Mouse (Mus musculus): Measurements from ENCODE around the gene Cfdp1. TPM values are rescaled to one million over a fixed set of nuclear protein-coding genes. Genes with fewer than 3 reads are reported as not detected.
"Not testable (repeated sequence)": the region's sequence is repeated elsewhere in the genome, so short reads cannot be mapped to it uniquely, and the experiment has no call there.

The Cfdp1 gene
- polyA plus RNA-seq, 1 experiment: 60.6 TPM

DNA sequence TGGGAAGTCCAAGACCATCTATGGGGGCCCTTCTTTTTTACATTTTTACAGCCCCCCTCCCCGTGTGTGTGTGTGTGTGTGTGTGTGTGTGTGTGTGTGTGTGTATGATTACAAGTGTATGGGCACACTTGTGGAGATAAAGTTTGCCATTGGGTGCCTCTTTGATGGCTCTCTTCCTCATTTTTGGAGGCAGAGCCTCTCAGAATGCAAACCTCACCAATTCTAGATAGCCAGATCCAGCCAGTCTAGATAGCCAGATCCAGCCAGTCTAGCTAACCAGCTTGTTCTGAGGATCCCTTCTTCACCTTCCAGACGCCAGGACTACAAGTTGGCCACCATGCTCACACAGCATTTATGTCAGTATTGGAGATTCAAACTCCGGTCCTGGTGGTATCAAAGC, 17.2 kb upstream of the Cfdp1 start:
- H3K4me1 ChIP-seq (ENCODE audit: control insufficient read depth, insufficient read depth, insufficient read length, low read length): peaks cover 3% of the 10 kb centered on the region
- H3K4me3 ChIP-seq (ENCODE audit: insufficient read depth, low read depth, low read length): no peak overlapping the region
- no peak overlapping the region for H3K27ac ChIP-seq (replicated peaks; ENCODE audit: low read depth, low read length)

DNA sequence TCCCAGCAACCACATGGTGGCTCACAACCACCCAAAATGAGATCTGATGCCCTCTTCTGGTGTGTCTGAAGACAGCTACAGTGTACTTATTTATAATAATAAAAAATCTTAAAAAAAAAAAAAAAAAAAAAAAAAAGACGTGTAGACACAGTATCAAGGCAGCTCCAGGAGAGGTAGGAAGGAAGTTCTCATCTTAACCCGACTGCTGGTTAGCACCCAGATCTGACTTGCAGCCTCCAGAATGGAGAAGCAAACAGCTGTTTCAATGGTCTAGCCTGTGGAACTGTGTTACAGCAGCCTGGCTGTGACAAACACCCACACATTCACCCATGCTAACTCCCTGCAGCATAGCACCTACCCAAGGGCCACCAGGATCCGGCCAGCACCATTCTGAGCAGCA, 16.3 kb upstream of the Cfdp1 start:
- H3K27ac ChIP-seq (replicated peaks; ENCODE audit: low read depth, low read length): no peak overlapping the region
- H3K4me3 ChIP-seq (ENCODE audit: insufficient read depth, low read depth, low read length): no peak overlapping the region
- peaks cover 3% of the 10 kb centered on the region for H3K4me1 ChIP-seq (ENCODE audit: control insufficient read depth, insufficient read depth, insufficient read length, low read length)

DNA sequence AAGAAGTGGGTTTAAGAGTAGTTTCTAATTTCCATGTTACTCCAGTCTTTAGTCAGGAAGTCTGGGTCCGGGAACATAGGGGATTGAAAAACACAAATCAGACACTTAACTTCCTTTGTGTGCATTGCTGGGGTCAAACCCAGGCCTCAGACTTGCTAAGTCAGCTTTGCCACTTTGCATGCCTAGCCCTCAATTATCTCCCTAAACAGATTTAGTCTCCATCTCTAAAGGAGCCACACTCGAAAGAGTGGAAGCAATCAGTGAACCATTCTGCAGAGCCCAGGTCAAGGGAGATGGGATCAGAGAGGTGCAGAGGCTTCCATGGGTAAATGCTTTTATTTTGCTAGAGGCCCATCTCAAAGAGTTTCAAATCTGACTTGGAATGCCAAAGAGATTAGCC, 14.6 kb upstream of the Cfdp1 start:
- peaks cover 3% of the 10 kb centered on the region for H3K4me1 ChIP-seq (ENCODE audit: control insufficient read depth, insufficient read depth, insufficient read length, low read length)
- H3K27ac ChIP-seq (replicated peaks; ENCODE audit: low read depth, low read length): no peak overlapping the region
- no peak overlapping the region for H3K4me3 ChIP-seq (ENCODE audit: insufficient read depth, low read depth, low read length)

DNA sequence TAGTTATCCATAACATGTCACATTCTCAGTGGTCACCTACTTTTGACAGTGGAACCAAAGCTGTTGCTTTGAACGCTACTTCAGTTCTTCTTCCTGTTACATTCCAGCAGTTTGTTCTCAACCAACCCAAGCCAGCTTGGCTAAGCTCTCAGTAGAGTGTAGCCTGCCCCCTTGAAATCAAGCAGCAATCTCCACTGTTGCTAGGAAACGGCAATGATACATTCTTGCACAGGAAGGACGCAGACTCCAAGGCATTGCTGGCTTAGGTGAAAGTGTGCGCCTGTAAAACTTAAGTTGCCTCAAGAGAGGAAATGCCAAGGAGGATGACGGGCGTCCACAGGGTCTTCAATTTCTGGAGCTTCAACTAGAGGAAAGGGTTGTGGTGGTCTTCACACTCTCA, 11.8 kb upstream of the Cfdp1 start:
- Histone ChIP-seq H3K4me3 (ENCODE audit: insufficient read depth, low read depth, low read length) (no peak overlapping the region), H3K4me1 (ENCODE audit: control insufficient read depth, insufficient read depth, insufficient read length, low read length) (peaks cover 3% of the 10 kb centered on the region), H3K27ac (replicated peaks; ENCODE audit: low read depth, low read length) (no peak overlapping the region)

DNA sequence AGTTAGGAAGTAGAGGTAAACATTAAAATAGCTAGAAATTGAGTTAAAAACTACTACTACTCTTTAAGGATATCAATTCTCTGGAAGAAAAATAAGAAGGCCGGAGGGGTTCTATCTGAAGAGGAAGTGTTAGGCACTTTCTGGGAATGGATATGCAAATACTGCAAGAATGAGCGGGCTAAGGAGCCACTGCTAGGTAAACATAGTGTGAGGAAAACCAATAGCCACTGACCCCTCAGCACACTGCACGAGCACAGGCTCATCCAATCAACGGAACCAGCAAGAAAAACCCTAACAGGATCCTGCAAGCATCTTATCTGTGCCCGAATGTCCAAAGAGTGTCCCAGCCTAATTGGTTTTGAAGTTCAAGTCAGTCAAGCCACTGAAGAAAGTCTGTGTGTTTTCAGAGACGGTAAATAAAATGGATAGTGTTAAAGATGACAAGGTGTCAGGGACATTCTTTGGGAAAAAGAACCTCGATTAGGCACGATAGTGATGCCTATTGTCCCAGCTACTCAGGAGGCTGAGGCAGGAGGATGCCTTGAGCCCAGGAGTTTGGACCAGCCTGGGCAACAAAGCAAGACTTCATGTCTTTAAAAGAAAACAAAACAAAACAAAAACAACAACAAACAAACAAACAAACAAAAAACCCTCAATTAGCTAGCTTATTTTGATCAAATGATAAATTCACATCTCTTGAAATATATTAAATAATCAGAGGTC, 11.2 kb upstream of the Cfdp1 start:
- H3K4me1 ChIP-seq (ENCODE audit: control insufficient read depth, insufficient read depth, insufficient read length, low read length): peaks cover 3% of the 10 kb centered on the region
- no peak overlapping the region for H3K27ac ChIP-seq (replicated peaks; ENCODE audit: low read depth, low read length)
- H3K4me3 ChIP-seq (ENCODE audit: insufficient read depth, low read depth, low read length): no peak overlapping the region

DNA sequence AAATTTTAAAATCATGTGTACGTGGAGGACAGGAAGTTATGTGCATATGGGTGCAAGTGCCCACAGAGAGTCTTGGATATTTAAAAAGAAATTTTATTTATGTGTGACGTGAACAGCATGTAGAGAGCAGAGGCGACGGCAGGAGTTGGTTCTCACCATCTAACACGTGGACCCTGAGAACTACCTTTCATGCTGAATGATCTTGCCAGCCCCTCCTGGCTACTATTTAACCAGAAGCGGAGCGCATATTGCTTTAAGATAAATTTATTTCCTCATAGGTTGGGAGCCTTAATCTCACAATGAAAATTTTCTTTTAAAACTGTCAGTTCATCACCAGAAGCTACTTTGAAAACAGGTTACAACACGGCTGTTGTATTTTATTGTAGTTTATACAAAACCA, 10.6 kb upstream of the Cfdp1 start:
- Histone ChIP-seq H3K27ac (replicated peaks; ENCODE audit: low read depth, low read length) (no peak overlapping the region), H3K4me3 (ENCODE audit: insufficient read depth, low read depth, low read length) (no peak overlapping the region), H3K4me1 (ENCODE audit: control insufficient read depth, insufficient read depth, insufficient read length, low read length) (peaks cover 3% of the 10 kb centered on the region)

DNA sequence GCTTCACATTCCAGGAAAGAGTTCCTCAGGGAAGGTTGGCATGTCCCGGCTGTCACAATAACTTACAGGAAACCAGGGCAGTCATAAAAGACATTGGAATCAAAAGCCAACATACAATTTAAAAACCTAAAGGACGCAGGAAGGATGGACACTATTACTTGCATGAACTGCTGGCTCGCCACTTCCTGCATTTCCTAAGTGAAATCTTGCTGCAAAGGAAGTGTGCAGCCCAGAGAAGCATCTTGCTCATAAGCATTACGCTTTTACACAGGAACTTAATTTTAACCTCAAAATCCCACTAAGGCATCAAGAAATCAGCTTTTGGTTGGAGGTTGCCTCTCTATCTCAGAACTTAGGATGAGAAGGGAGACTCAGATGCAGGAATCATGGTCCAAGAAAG, 9.2 kb upstream of the Cfdp1 start:
- H3K27ac ChIP-seq (replicated peaks; ENCODE audit: low read depth, low read length): no peak overlapping the region
- no peak overlapping the region for H3K4me3 ChIP-seq (ENCODE audit: insufficient read depth, low read depth, low read length)
- peaks cover 3% of the 10 kb centered on the region for H3K4me1 ChIP-seq (ENCODE audit: control insufficient read depth, insufficient read depth, insufficient read length, low read length)

DNA sequence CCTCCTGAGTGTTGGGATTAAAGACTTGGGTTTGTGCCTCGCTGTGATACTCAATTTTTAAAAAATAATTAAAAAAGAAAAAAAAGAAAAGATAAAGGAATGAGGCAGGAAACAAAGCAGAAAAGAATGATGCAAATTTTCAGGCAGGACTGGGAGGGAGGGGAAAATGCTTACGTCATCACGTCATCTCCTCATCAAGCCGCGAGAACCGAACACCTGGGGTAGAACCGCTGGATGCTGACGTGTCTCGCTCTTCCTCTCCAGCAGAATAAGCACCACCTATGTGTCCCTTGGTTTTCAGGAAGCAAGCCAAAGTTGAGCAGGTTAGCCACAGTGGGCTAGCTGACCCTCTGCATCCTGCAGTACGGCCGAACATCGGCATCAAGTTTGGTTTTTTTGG, 1.9 kb upstream of the Cfdp1 start:
- 0 out of 2 replicates have a peak, but pooled peaks cover 4% of the 10 kb centered on the region for H3K4me1 ChIP-seq (ENCODE audit: control insufficient read depth, insufficient read depth, insufficient read length, low read length)
- no peak overlapping the region for H3K27ac ChIP-seq (replicated peaks; ENCODE audit: low read depth, low read length)
- H3K4me3 ChIP-seq (ENCODE audit: insufficient read depth, low read depth, low read length): no peak overlapping the region

DNA sequence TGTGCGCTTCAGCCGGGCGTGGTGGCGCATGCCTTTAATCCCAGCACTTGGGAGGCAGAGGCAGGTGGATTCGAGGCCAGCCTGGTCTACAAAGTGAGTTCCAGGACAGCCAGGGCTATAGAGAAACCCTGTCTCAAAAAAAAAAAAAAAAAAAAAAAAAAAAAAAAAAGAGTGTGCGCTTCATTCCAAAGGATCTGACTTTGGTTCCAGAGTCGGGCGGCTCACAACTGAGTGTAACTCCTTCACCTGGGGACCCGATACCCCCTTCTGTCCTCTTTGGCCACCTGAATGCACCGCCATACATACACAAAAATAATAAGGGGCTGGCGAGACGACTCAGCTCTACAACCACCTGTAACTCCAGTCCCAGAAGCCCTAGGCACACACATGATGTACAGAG, 872 bp downstream of the Cfdp1 start:
- Histone ChIP-seq H3K4me1 (ENCODE audit: control insufficient read depth, insufficient read depth, insufficient read length, low read length) (peaks cover 10% of the 10 kb centered on the region; the same call in 1 of the 2 replicates), H3K4me3 (ENCODE audit: insufficient read depth, low read depth, low read length) (peak overlapping the region; percentile 80)
- not testable (repeated sequence) for H3K27ac ChIP-seq (replicated peaks; ENCODE audit: low read depth, low read length)

DNA sequence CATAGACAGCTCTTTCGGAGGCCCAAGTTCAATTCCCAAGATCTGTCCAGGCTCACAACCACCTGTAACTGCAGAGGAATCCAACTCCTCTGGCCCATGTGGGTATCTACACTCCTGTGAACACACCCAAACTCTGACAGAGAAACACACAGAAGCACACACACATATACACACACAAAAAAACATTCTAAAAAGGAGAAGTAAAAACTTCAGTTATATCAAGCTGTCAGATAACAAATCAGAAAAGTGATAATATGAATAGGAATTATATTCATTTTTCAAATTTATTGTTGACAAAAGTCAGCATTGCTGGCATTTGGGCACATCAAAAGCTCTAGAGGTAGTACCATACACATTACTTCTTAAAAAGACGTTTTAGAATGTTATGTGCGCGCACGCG, 7.3 kb downstream of the Cfdp1 start:
- Histone ChIP-seq H3K4me1 (ENCODE audit: control insufficient read depth, insufficient read depth, insufficient read length, low read length) (peaks cover 6% of the 10 kb centered on the region; the same call in 1 of the 2 replicates), H3K4me3 (ENCODE audit: insufficient read depth, low read depth, low read length) (no peak overlapping the region), H3K27ac (replicated peaks; ENCODE audit: low read depth, low read length) (no peak overlapping the region)

DNA sequence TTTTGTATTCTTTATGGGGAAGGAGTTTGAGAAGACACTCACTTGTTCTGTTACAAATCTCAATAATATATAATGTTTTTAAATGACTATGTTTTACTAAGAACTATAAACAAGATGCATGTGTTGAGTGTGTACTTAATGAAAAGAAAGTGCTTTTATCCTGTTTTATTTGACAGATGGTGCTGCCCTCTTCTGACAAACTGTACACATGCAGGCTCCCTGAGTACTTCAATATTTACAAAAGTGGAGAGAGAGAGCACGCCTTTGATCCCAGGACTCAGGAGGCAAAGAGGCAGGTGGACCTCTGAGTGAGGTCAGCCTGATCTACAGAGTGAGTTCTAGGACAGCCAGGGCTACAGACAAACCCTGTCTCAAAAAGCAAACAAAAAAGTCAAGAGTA, 18.6 kb downstream of the Cfdp1 start:
- no peak overlapping the region for H3K27ac ChIP-seq (replicated peaks; ENCODE audit: low read depth, low read length)
- H3K4me3 ChIP-seq (ENCODE audit: insufficient read depth, low read depth, low read length): no peak overlapping the region
- peaks cover 7% of the 10 kb centered on the region; the same call in 1 of the 2 replicates for H3K4me1 ChIP-seq (ENCODE audit: control insufficient read depth, insufficient read depth, insufficient read length, low read length)

DNA sequence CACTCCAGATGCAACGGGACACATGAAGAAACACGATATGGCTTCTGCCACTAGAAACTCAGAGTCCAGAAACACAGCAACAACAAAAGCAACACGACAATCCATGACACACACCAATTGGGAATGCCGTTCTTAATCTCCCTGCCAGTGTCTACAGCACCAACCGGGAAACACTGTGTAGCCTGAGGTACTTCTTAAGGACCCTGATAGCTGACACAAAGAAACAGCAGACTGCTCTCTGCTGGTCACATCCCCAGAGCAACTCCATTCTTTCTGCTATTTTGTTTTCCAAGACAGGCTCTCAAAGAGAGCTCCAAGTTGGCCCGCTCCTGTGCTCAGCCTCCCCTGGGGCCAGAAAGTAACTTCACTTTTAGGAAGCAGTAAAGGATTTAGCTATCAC, 20.1 kb downstream of the Cfdp1 start:
- peaks cover 11% of the 10 kb centered on the region for H3K4me1 ChIP-seq (ENCODE audit: control insufficient read depth, insufficient read depth, insufficient read length, low read length)
- peak overlapping the region; percentile 15; the same call in 1 of the 2 replicates for H3K27ac ChIP-seq (replicated peaks; ENCODE audit: low read depth, low read length)
- no peak overlapping the region for H3K4me3 ChIP-seq (ENCODE audit: insufficient read depth, low read depth, low read length)

DNA sequence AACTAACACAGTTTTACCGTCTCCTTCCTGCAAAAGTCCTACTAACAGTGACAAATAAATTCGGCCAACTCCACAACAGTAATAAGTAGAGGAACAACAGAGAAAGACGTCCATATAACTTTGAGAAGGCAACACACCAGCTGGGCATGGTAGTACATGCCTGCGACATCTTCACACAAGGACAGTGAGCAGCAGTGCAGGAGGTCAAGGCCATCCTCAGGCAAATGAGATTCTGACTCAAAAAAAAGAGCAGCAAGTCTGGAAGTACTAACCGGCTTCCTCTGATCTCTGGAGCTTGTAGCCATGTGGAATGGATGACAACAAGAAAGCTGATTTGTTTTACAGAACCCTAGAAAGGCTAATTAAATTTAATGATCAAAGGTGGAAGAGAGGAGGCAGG, 21.1 kb downstream of the Cfdp1 start:
- Histone ChIP-seq H3K4me3 (ENCODE audit: insufficient read depth, low read depth, low read length) (no peak overlapping the region), H3K27ac (replicated peaks; ENCODE audit: low read depth, low read length) (no peak overlapping the region)

DNA sequence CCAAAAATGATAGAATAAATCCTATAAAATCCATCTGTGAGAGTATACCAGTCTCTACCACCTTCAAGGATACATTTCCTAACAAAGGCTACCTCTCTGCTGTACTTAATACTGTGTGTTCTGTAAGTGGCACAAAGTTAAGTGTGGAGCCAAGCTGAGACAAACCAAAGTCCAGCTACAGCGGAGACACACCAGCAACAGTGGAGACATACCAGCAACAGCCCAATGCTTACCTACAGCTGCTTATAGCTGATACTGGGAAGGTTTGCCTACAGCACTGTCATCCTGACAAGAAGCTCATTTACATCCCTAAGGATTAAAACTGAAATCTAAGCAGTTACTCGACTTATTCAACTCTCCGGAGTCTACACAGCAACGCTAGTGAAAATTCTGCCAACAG, 22.1 kb downstream of the Cfdp1 start:
- no peak overlapping the region for H3K4me3 ChIP-seq (ENCODE audit: insufficient read depth, low read depth, low read length)
- H3K4me1 ChIP-seq (ENCODE audit: control insufficient read depth, insufficient read depth, insufficient read length, low read length): peaks cover 13% of the 10 kb centered on the region
- H3K27ac ChIP-seq (replicated peaks; ENCODE audit: low read depth, low read length): peak overlapping the region; percentile 57

More for the DNA sequence above, 21.1 kb downstream of the Cfdp1 start:
- peaks cover 13% of the 10 kb centered on the region for H3K4me1 ChIP-seq (ENCODE audit: control insufficient read depth, insufficient read depth, insufficient read length, low read length)

DNA sequence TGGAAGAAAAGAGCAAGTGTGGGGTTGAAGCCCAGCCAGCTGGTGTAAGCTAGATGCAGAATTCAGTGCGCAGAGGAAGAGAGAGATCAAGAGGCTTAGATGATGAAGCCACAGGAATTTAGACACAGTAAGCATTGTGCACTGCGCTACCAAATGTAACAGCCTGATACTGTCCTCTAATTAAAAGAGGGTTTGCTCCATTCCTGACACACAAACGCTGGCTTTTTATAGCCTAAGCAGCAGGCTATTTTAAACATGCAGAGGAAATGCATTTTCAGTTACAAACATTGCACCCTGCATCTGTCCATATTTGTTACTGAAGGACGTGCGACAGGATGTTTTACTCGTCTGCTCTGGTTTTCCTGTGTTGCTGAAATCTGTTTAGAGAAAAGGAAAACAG, 25.5 kb downstream of the Cfdp1 start:
- Histone ChIP-seq H3K4me3 (ENCODE audit: insufficient read depth, low read depth, low read length) (no peak overlapping the region), H3K27ac (replicated peaks; ENCODE audit: low read depth, low read length) (peak overlapping the region; percentile 99), H3K4me1 (ENCODE audit: control insufficient read depth, insufficient read depth, insufficient read length, low read length) (peaks cover 11% of the 10 kb centered on the region)

DNA sequence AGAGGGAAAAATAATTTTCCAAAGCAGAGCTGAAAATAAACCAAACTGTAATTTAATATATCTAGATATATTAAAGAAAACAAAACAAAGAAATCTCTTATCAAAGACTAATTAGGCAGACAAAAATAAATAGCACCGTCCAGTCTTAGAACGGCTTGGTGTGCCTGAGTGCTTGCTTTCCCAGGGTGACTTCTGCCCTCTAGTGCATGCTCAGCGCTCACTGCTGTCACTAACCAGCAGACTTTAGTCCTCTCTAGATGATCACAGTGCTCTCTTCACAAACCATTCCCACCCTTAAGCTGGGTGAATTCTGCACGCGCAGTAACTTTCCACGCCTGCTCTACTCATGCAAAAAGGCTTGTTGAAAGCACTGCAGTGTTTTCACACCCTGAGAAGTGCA, 28.9 kb downstream of the Cfdp1 start:
- Histone ChIP-seq H3K4me3 (ENCODE audit: insufficient read depth, low read depth, low read length) (no peak overlapping the region), H3K4me1 (ENCODE audit: control insufficient read depth, insufficient read depth, insufficient read length, low read length) (peaks cover 12% of the 10 kb centered on the region), H3K27ac (replicated peaks; ENCODE audit: low read depth, low read length) (no peak overlapping the region)

All from brown adipose tissue, adult 24 weeks (tissue).